Mouse (Mus musculus) erythroblast, embryonic 14.5 days (primary cell): Measurements from ENCODE around the gene Fam241a. TPM values are rescaled to one million over a fixed set of nuclear protein-coding genes. Genes with fewer than 3 reads are reported as not detected.

Source experiments
- H3K27me3 ChIP-seq: 2 replicates; pipeline ENCODE4 v1.6.1; 2012; ENCODE audit warnings: inconsistent platforms; ENCODE audit not compliant: control insufficient read depth
- H3K36me3 ChIP-seq: 2 replicates; pipeline ENCODE4 v1.6.1; 2012; ENCODE audit warnings: mild to moderate bottlenecking, inconsistent platforms; ENCODE audit not compliant: control insufficient read depth
- H3K4me1 ChIP-seq: 2 replicates; pipeline ENCODE4 v1.6.1; 2012; ENCODE audit warnings: inconsistent platforms; ENCODE audit not compliant: control insufficient read depth
- H3K4me3 ChIP-seq: replicated peaks from 2 replicates; pipeline ENCODE3; 2012; ENCODE audit warnings: moderate library complexity, mild to moderate bottlenecking, inconsistent platforms
- H3K9me3 ChIP-seq: 2 replicates; pipeline ENCODE4 v1.6.1; 2012; ENCODE audit warnings: low read length, inconsistent platforms, mixed read lengths; ENCODE audit not compliant: control insufficient read depth
- GATA1 ChIP-seq: IDR thresholded peaks from 2 replicates; pipeline ENCODE4 v1.6.1; 2012; ENCODE audit warnings: low read length, inconsistent platforms, mixed read lengths
- TAL1 ChIP-seq: IDR thresholded peaks from 3 replicates; pipeline ENCODE4 v1.6.1; 2012; ENCODE audit warnings: low read length, inconsistent platforms, mixed read lengths
- polyA plus RNA-seq: library from polyadenylated mRNA; stranded (reverse); fragments of >175 nt; gene quantifications from 2 replicates; pipeline ENCODE4 v1.2.3, GENCODE M21; 2012

Fam241a gene
- polyA plus RNA-seq, 1 experiment, result 19.7 TPM

GRCm38 (mm10) chr3:127868046-127868758, 27.9 kb downstream of the Fam241a start:
- Histone ChIP-seq H3K27me3 (no peaks in the 10 kb centered on the region), H3K36me3 (peaks cover 90% of the 10 kb centered on the region), H3K9me3 (no peaks in the 10 kb centered on the region), H3K4me3 (no peak overlapping the region), H3K4me1 (peaks cover 12% of the 10 kb centered on the region)
- no peak for TF ChIP-seq GATA1
- TF ChIP-seq TAL1, result no peak

- TF ChIP-seq TAL1, result no peak
- no peak for TF ChIP-seq GATA1
- Histone ChIP-seq H3K4me3 (no peak overlapping the region), H3K36me3 (peaks cover 76% of the 10 kb centered on the region), H3K27me3 (no peaks in the 10 kb centered on the region), H3K9me3 (no peaks in the 10 kb centered on the region), H3K4me1 (peaks cover 5% of the 10 kb centered on the region)
These were observed 31.9 kb downstream of the Fam241a start for GRCm38 (mm10) chr3:127864242-127864641.

GRCm38 (mm10) chr3:127863571-127863970, 32.6 kb downstream of the Fam241a start:
- H3K4me3 ChIP-seq, result no peak overlapping the region
- no peak for TF ChIP-seq TAL1
- no peak for TF ChIP-seq GATA1
- peaks cover 5% of the 10 kb centered on the region for H3K4me1 ChIP-seq
- H3K9me3 ChIP-seq, result no peaks in the 10 kb centered on the region
- H3K36me3 ChIP-seq, result peaks cover 76% of the 10 kb centered on the region
- no peaks in the 10 kb centered on the region for H3K27me3 ChIP-seq

- Histone ChIP-seq H3K27me3 (no peaks in the 10 kb centered on the region), H3K36me3 (peaks cover 69% of the 10 kb centered on the region), H3K4me1 (peaks cover 5% of the 10 kb centered on the region), H3K9me3 (no peaks in the 10 kb centered on the region), H3K4me3 (no peak overlapping the region)
- TF ChIP-seq TAL1, result no peak
These were observed 33.6 kb downstream of the Fam241a start for GRCm38 (mm10) chr3:127862479-127862878.

- TF ChIP-seq GATA1, result no peak
- no peak for TF ChIP-seq TAL1
- H3K4me1 ChIP-seq, result peaks cover 3% of the 10 kb centered on the region
- no peaks in the 10 kb centered on the region for H3K9me3 ChIP-seq
- H3K27me3 ChIP-seq, result no peaks in the 10 kb centered on the region
- no peak overlapping the region for H3K4me3 ChIP-seq
- peaks cover 58% of the 10 kb centered on the region for H3K36me3 ChIP-seq
These were observed 34.8 kb downstream of the Fam241a start for GRCm38 (mm10) chr3:127861340-127861739.

GRCm38 (mm10) chr3:127853431-127854206, 42.5 kb downstream of the Fam241a start:
- no peak overlapping the region for H3K4me3 ChIP-seq
- TF ChIP-seq TAL1 (no peak), GATA1 (no peak)
- no peaks in the 10 kb centered on the region for H3K27me3 ChIP-seq
- H3K36me3 ChIP-seq, result peaks cover 8% of the 10 kb centered on the region
- H3K4me1 ChIP-seq, result peaks cover 47% of the 10 kb centered on the region
- H3K9me3 ChIP-seq, result no peaks in the 10 kb centered on the region

- TF ChIP-seq TAL1 (no peak), GATA1 (no peak)
- no peaks in the 10 kb centered on the region for H3K9me3 ChIP-seq
- H3K4me3 ChIP-seq, result no peak overlapping the region
- no peaks in the 10 kb centered on the region for H3K27me3 ChIP-seq
- H3K4me1 ChIP-seq, result peaks cover 55% of the 10 kb centered on the region
- H3K36me3 ChIP-seq, result peaks cover 3% of the 10 kb centered on the region
These were observed 43.4 kb downstream of the Fam241a start for GRCm38 (mm10) chr3:127852722-127853121.

GRCm38 (mm10) chr3:127850776-127851646, 45.1 kb downstream of the Fam241a start:
- H3K9me3 ChIP-seq, result peaks cover 4% of the 10 kb centered on the region
- peaks cover 3% of the 10 kb centered on the region for H3K36me3 ChIP-seq
- TF ChIP-seq GATA1, result no peak
- no peak for TF ChIP-seq TAL1
- H3K4me3 ChIP-seq, result no peak overlapping the region
- peaks cover 55% of the 10 kb centered on the region for H3K4me1 ChIP-seq
- no peaks in the 10 kb centered on the region for H3K27me3 ChIP-seq

- peaks cover 3% of the 10 kb centered on the region for H3K36me3 ChIP-seq
- TF ChIP-seq GATA1, result no peak
- TF ChIP-seq TAL1, result no peak
- no peaks in the 10 kb centered on the region for H3K27me3 ChIP-seq
- peaks cover 55% of the 10 kb centered on the region for H3K4me1 ChIP-seq
- no peak overlapping the region for H3K4me3 ChIP-seq
- peaks cover 6% of the 10 kb centered on the region for H3K9me3 ChIP-seq
These were observed 46.2 kb downstream of the Fam241a start for GRCm38 (mm10) chr3:127849922-127850321.
